Mouse (Mus musculus) MEL (cell line): ENCODE measurements around the gene Fktn. TPM values are rescaled to one million over a fixed set of nuclear protein-coding genes. Genes with fewer than 3 reads are reported as not detected.

ENCODE experiments used
- DNase-seq: peaks from one replicate; pipeline ENCODE4 v3.0.0; 2011; ENCODE audit warnings: low read depth, low spot score
- H3K27ac ChIP-seq: 2 replicates; pipeline ENCODE4 v1.5.1; 2012; ENCODE audit warnings: low read depth, mild to moderate bottlenecking, control low read depth, low read length, moderate library complexity; ENCODE audit not compliant: control insufficient read depth
- H3K27me3 ChIP-seq, 2 experiments: fragments of 150-350 bp in 1 of 2; sonication (generic) in 1 of 2; 2 replicates each; pipeline ENCODE4 v1.6.1; 2012; ENCODE audit warnings: low read length in 2 of 2, mild to moderate bottlenecking in 2 of 2, improper control_type of control experiment in 1 of 2, moderate library complexity in 1 of 2; ENCODE audit not compliant: insufficient read depth in 2 of 2, control insufficient read depth in 1 of 2
- H3K36me3 ChIP-seq, 2 experiments: 2 replicates each; pipeline ENCODE4 v1.6.1; 2012 to 2014; ENCODE audit warnings: low read length in 2 of 2, improper control_type of control experiment in 1 of 2, inconsistent platforms in 1 of 2, mild to moderate bottlenecking in 1 of 2; ENCODE audit not compliant: insufficient read depth in 2 of 2, control insufficient read depth in 1 of 2
- H3K4me1 ChIP-seq, 2 experiments: fragments of 150-350 bp in 1 of 2; sonication (generic) in 1 of 2; 2 replicates each; pipeline ENCODE4 v1.6.1; 2012; ENCODE audit warnings: low read length in 2 of 2, improper control_type of control experiment in 1 of 2, mild to moderate bottlenecking in 1 of 2; ENCODE audit not compliant: insufficient read depth in 2 of 2, control insufficient read depth in 1 of 2
- H3K4me3 ChIP-seq, 2 experiments: fragments of 150-350 bp in 1 of 2; sonication (generic) in 1 of 2; 2 replicates each; pipeline ENCODE4 v1.5.1; 2012; ENCODE audit warnings: low read depth in 2 of 2, low read length in 2 of 2, mild to moderate bottlenecking in 2 of 2, moderate library complexity in 2 of 2, control low read depth in 1 of 2, improper control_type of control experiment in 1 of 2; ENCODE audit not compliant: control insufficient read depth in 1 of 2, insufficient read depth in 1 of 2
- H3K79me2 ChIP-seq: 2 replicates; pipeline ENCODE4 v1.6.1; 2012; ENCODE audit warnings: mild to moderate bottlenecking, low read length, moderate library complexity; ENCODE audit not compliant: control insufficient read depth, poor library complexity, insufficient read depth
- H3K9ac ChIP-seq: 2 replicates; pipeline ENCODE4 v1.6.1; 2012; ENCODE audit warnings: low read depth, mild to moderate bottlenecking, control low read depth, low read length, moderate library complexity; ENCODE audit not compliant: control insufficient read depth, poor library complexity, severe bottlenecking
- H3K9me3 ChIP-seq: fragments of 150-350 bp; sonication (generic); replicated peaks from 2 replicates; pipeline ENCODE4 v1.6.1; 2012; ENCODE audit warnings: mild to moderate bottlenecking, low read length, improper control_type of control experiment, moderate library complexity; ENCODE audit not compliant: insufficient read depth
- CHD1 ChIP-seq: IDR thresholded peaks from 2 replicates; pipeline ENCODE4 v1.6.1; 2012; ENCODE audit warnings: low read depth, mild to moderate bottlenecking, inconsistent platforms, low read length, improper control_type of control experiment
- CTCF ChIP-seq, 3 experiments: IDR thresholded peaks in 2 of 3; conservative IDR thresholded peaks in 1 of 3; 2 replicates each; pipeline ENCODE4 v1.5.1; 2011 to 2012; ENCODE audit warnings: low read length in 3 of 3, low read depth in 2 of 3, mild to moderate bottlenecking in 2 of 3, improper control_type of control experiment in 1 of 3, inconsistent platforms in 1 of 3, mixed read lengths in 1 of 3, moderate library complexity in 1 of 3; ENCODE audit not compliant: control insufficient read depth in 1 of 3, insufficient read depth in 1 of 3, poor library complexity in 1 of 3, severe bottlenecking in 1 of 3
- E2F4 ChIP-seq: IDR thresholded peaks from 2 replicates; pipeline ENCODE4 v1.6.1; 2011; ENCODE audit warnings: low read depth, low read length, improper control_type of control experiment, borderline replicate concordance
- ELF1 ChIP-seq: IDR thresholded peaks from 2 replicates; pipeline ENCODE4 v1.6.1; 2014; ENCODE audit warnings: low read depth, mild to moderate bottlenecking, inconsistent platforms, low read length, improper control_type of control experiment, moderate library complexity
- EP300 ChIP-seq, 2 experiments: IDR thresholded peaks; 2 replicates each; pipeline ENCODE4 v1.6.1; 2011; ENCODE audit warnings: improper control_type of control experiment in 2 of 2, low read length in 2 of 2, low read depth in 1 of 2, mild to moderate bottlenecking in 1 of 2
- ETS1 ChIP-seq: IDR thresholded peaks from 2 replicates; pipeline ENCODE4 v1.6.1; 2012; ENCODE audit warnings: low read depth, mild to moderate bottlenecking, inconsistent platforms, low read length, improper control_type of control experiment, moderate library complexity
- GABPA ChIP-seq: IDR thresholded peaks from 2 replicates; pipeline ENCODE4 v1.6.1; 2012; ENCODE audit warnings: low read depth, mild to moderate bottlenecking, inconsistent platforms, low read length, improper control_type of control experiment, moderate library complexity
- HCFC1 ChIP-seq: IDR thresholded peaks from 2 replicates; pipeline ENCODE4 v1.6.1; 2012; ENCODE audit warnings: low read depth, mild to moderate bottlenecking, inconsistent platforms, low read length, improper control_type of control experiment, moderate library complexity
- MXI1 ChIP-seq: IDR thresholded peaks from 2 replicates; pipeline ENCODE4 v1.6.1; 2011; ENCODE audit warnings: mild to moderate bottlenecking, low read depth, low read length, improper control_type of control experiment
- MYB ChIP-seq: IDR thresholded peaks from 2 replicates; pipeline ENCODE4 v1.6.1; 2011; ENCODE audit warnings: mild to moderate bottlenecking, low read depth, low read length, improper control_type of control experiment
- MYC ChIP-seq: IDR thresholded peaks from 2 replicates; pipeline ENCODE4 v1.6.1; 2011; ENCODE audit warnings: low read depth, mild to moderate bottlenecking, low read length, improper control_type of control experiment, moderate library complexity
- POLR2AphosphoS2 ChIP-seq: IDR thresholded peaks from 2 replicates; pipeline ENCODE4 v1.6.1; 2011; ENCODE audit warnings: low read length, improper control_type of control experiment
- POLR2AphosphoS5 ChIP-seq: IDR thresholded peaks from 2 replicates; pipeline ENCODE4 v1.6.1; 2012; ENCODE audit warnings: low read depth, borderline replicate concordance, mild to moderate bottlenecking, inconsistent platforms, low read length, moderate library complexity, mixed read lengths
- TBP ChIP-seq: IDR thresholded peaks from 2 replicates; pipeline ENCODE4 v1.8.0; 2011; ENCODE audit warnings: low read depth, low read length, improper control_type of control experiment
- TCF12 ChIP-seq: IDR thresholded peaks from 2 replicates; pipeline ENCODE4 v1.6.1; 2014; ENCODE audit warnings: low read depth, mild to moderate bottlenecking, inconsistent platforms, low read length, improper control_type of control experiment, moderate library complexity
- UBTF ChIP-seq: IDR thresholded peaks from 2 replicates; pipeline ENCODE4 v1.6.1; 2012; ENCODE audit warnings: low read depth, mild to moderate bottlenecking, inconsistent platforms, low read length, improper control_type of control experiment, moderate library complexity, borderline replicate concordance; ENCODE audit not compliant: insufficient read depth
- USF1 ChIP-seq: IDR thresholded peaks from 2 replicates; pipeline ENCODE4 v1.6.1; 2014; ENCODE audit warnings: low read depth, mild to moderate bottlenecking, inconsistent platforms, low read length, improper control_type of control experiment, moderate library complexity
- USF2 ChIP-seq, 2 experiments: IDR thresholded peaks; 2 replicates each; pipeline ENCODE4 v1.6.1; 2011 to 2012; ENCODE audit warnings: improper control_type of control experiment in 2 of 2, low read length in 2 of 2, borderline replicate concordance in 1 of 2, inconsistent platforms in 1 of 2, low read depth in 1 of 2, mild to moderate bottlenecking in 1 of 2; ENCODE audit not compliant: insufficient read depth in 1 of 2
- ZKSCAN1 ChIP-seq: IDR thresholded peaks from 2 replicates; pipeline ENCODE4 v1.6.1; 2012; ENCODE audit warnings: low read depth, mild to moderate bottlenecking, inconsistent platforms, low read length, improper control_type of control experiment, moderate library complexity
- polyA plus RNA-seq, 2 experiments: library from polyadenylated mRNA; stranded (reverse) in 1 of 2; unstranded in 1 of 2; fragments of >175 nt in 1 of 2; fragments of >200 nt in 1 of 2; gene quantifications; 2 replicates each; pipeline versions ENCODE4 v1.2.1 to v1.2.4; 2012; ENCODE audit warnings: low replicate concordance in 2 of 2, low read depth in 1 of 2; ENCODE audit not compliant: insufficient read length in 2 of 2, insufficient read depth in 1 of 2, missing spikeins in 1 of 2
- total RNA-seq: library from RNA; depleted of rRNA; stranded (reverse); fragments of 300-350 nt; gene quantifications from 2 replicates; pipeline ENCODE4 v1.2.3, GENCODE M21; 2012

Gene Fktn
- total and polyA plus RNA-seq, 3 experiments: 5.5 to 7.0 TPM; not detected in 1

GRCm38 (mm10) chr4:53714051-53714814 is 435 bp downstream of the Fktn start (continued):
- TF ChIP-seq EP300 (IDR thresholded peaks at IDR 0.05; ENCODE audit: low read depth in 1 of 2, low read length in 2 of 2) (peak; percentile 13 to 21; a peak in 1 of 4 replicates), MYB (0 out of 2 replicates have a peak, but pooled peaks have one; percentile 14), POLR2AphosphoS2 (no peak; the same call in 1 of the 2 replicates), CHD1 (0 out of 2 replicates have a peak, but pooled peaks have one; percentile 61)
- TF ChIP-seq, all 39 proteins: peak for 14

GRCm38 (mm10) chr4:53715977-53716376 is 2.2 kb downstream of the Fktn start:
- Histone ChIP-seq H3K27me3 (no peaks in the 10 kb centered on the region), H3K36me3 (peaks cover 0 to 10% of the 10 kb centered on the region in 2 experiments; a peak in 2 of 4 replicates), H3K27ac (no peak overlapping the region), H3K79me2 (peaks cover 1% of the 10 kb centered on the region; the same call in 1 of the 2 replicates), H3K4me3 (no peak overlapping the region), H3K4me1 (peaks cover 0 to 3% of the 10 kb centered on the region in 2 experiments; a peak in 3 of 4 replicates), H3K9ac (no peak overlapping the region), H3K9me3 (no peaks in the 10 kb centered on the region)
- peak; percentile 41 to 54 (median 46); a peak in 5 of 6 replicates for TF ChIP-seq CTCF (IDR thresholded peaks at IDR 0.05 in 2 of 3, conservative IDR thresholded peaks at IDR 0.05 in 1 of 3; ENCODE audit: control insufficient read depth in 1 of 3, insufficient read depth in 1 of 3, low read depth in 2 of 3, low read length in 3 of 3, poor library complexity in 1 of 3, severe bottlenecking in 1 of 3)
- TF ChIP-seq POLR2AphosphoS2: no peak
- DNase-seq: peak; percentile 47

DNA sequence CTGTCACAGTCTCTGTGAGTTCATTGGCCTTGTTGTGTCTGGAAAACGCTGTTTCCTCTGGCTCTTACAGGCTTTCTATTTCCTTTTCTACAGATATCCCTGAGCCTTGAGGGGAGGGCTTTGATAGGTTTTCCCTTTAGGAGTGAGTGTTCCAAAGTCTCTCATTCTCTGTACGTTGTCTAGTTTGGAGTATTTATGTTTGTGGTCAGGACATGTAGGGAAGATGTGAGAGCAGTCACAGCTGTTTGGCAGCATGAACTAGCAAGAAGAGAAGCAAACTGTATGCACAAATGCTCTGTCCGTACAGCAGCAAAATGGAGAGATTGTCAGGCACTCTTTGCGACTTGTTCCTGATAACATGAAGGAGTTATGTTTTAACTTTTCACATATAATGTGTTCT is 3.7 kb downstream of the Fktn start:
- Histone ChIP-seq H3K36me3 (peaks cover 3 to 10% of the 10 kb centered on the region in 2 experiments; a peak in 3 of 4 replicates), H3K27ac (no peak overlapping the region), H3K79me2 (peaks cover 1% of the 10 kb centered on the region; the same call in 1 of the 2 replicates), H3K4me1 (peaks cover 0 to 3% of the 10 kb centered on the region in 2 experiments; a peak in 3 of 4 replicates), H3K4me3 (no peak overlapping the region), H3K9me3 (no peaks in the 10 kb centered on the region), H3K27me3 (no peaks in the 10 kb centered on the region), H3K9ac (no peak overlapping the region)
- TF ChIP-seq ELF1 (no peak), POLR2AphosphoS5 (no peak), GABPA (no peak), USF1 (no peak), HCFC1 (no peak), USF2 (IDR thresholded peaks at IDR 0.05; ENCODE audit: borderline replicate concordance in 1 of 2, insufficient read depth in 1 of 2, low read depth in 1 of 2, low read length in 2 of 2) (no peak), ETS1 (no peak), MYC (no peak), EP300 (IDR thresholded peaks at IDR 0.05; ENCODE audit: low read depth in 1 of 2, low read length in 2 of 2) (no peak), TCF12 (no peak), E2F4 (no peak), CHD1 (no peak), MXI1 (no peak), MYB (no peak), TBP (no peak), ZKSCAN1 (no peak), UBTF (no peak)
- no peak for DNase-seq
